8 mouse cellular contexts compared by ENCODE assay signal in genomic region chr10:39733101-39733399, GRCm38 (mm10). TPM values are rescaled to one million over a fixed set of nuclear protein-coding genes. Genes with fewer than 3 reads are reported as not detected.
A peak's percentile ranks its signal among the peaks of the same experiment; 100 is the strongest.
DNase-seq lines count a peak whose midpoint lies in the region; ATAC-seq and TF ChIP-seq lines count a peak whose summit lies in the region.

No protein-coding gene starts in this region.

- H3K27me3 ChIP-seq in forebrain, embryonic 11.5 days (ENCODE audit: control insufficient read depth, insufficient read depth, low read length) = no peaks in the 10 kb centered on the region
- H3K27me3 ChIP-seq in neural tube, embryonic 12.5 days (replicated peaks) = no peaks in the 10 kb centered on the region

- TF ChIP-seq POLR2A in bone marrow macrophage, adult 2 months (IDR thresholded peaks at IDR 0.05; ENCODE audit: borderline replicate concordance, low read depth, low read length) = no peak

- no peaks in the 10 kb centered on the region for H3K9me3 ChIP-seq in forebrain, embryonic 11.5 days (ENCODE audit: control insufficient read depth, low read length)
- H3K9me3 ChIP-seq in neural tube, embryonic 12.5 days = no peaks in the 10 kb centered on the region

- no peak for ATAC-seq in forebrain, embryonic 11.5 days (replicated peaks; ENCODE audit: low FRiP score)
- ATAC-seq in neural tube, embryonic 12.5 days (ENCODE audit: low FRiP score, low read depth) = no peak
- ATAC-seq in megakaryocyte progenitor cell, adult 5-6 weeks (replicated peaks; ENCODE audit: poor library complexity) = no peak

- H3K4me1 ChIP-seq in bone marrow macrophage, adult 2 months (ENCODE audit: control insufficient read depth, insufficient read depth, low read length) = peaks cover 7% of the 10 kb centered on the region
- no peaks in the 10 kb centered on the region for H3K4me1 ChIP-seq in forebrain, embryonic 11.5 days (replicated peaks; ENCODE audit: control insufficient read depth, insufficient read depth, low read length)
- H3K4me1 ChIP-seq in neural tube, embryonic 12.5 days = peaks cover 18% of the 10 kb centered on the region; the same call in 1 of the 2 replicates

- 0% methylated on average over 9 of the region's 9 CpGs for WGBS in forebrain, embryonic 11.5 days
- WGBS in neural tube, embryonic 12.5 days = under 1% methylated on average over 9 of the region's 9 CpGs

- peak overlapping the region; percentile 95 for H3K4me3 ChIP-seq in bone marrow macrophage, adult 2 months (ENCODE audit: insufficient read depth, low read length)
- H3K4me3 ChIP-seq in forebrain, embryonic 11.5 days (ENCODE audit: low read depth, low read length) = peak overlapping the region; percentile 85
- H3K4me3 ChIP-seq in neural tube, embryonic 12.5 days = peak overlapping the region; percentile 89

- H3K36me3 ChIP-seq in forebrain, embryonic 11.5 days (ENCODE audit: control insufficient read depth, insufficient read depth, low read length) = no peaks in the 10 kb centered on the region
- H3K36me3 ChIP-seq in neural tube, embryonic 12.5 days = 0 out of 2 replicates have a peak, but pooled peaks cover 3% of the 10 kb centered on the region

- H3K27ac ChIP-seq in bone marrow macrophage, adult 2 months (ENCODE audit: insufficient read depth, low read depth, low read length) = peak overlapping the region; percentile 88
- peak overlapping the region; percentile 99 for H3K27ac ChIP-seq in forebrain, embryonic 11.5 days (ENCODE audit: low read depth, low read length)
- peak overlapping the region; percentile 100 for H3K27ac ChIP-seq in neural tube, embryonic 12.5 days

- no peak for TF ChIP-seq CTCF in bone marrow macrophage, adult 2 months (IDR thresholded peaks at IDR 0.05; ENCODE audit: low read depth, low read length)

- peak overlapping the region; percentile 91 for H3K9ac ChIP-seq in forebrain, embryonic 11.5 days (ENCODE audit: low read length)
- peak overlapping the region; percentile 95 for H3K9ac ChIP-seq in neural tube, embryonic 12.5 days

- DNase-seq in layer of hippocampus, adult 8-10 months (ENCODE audit: low spot score in 2 of 2) = peak; percentile 58 to 60
- DNase-seq in layer of hippocampus, postnatal 36 days = no peak
- DNase-seq in forebrain, embryonic 11.5 days (ENCODE audit: low spot score) = no peak
- peak; percentile 20 for DNase-seq in layer of hippocampus, adult 9-10 months (ENCODE audit: low spot score)
- DNase-seq in B cell, adult 2 months = no peak

- peak overlapping the region; percentile 69 for H3K4me2 ChIP-seq in forebrain, embryonic 11.5 days (ENCODE audit: low read depth, low read length, severe bottlenecking)
- peak overlapping the region; percentile 70 for H3K4me2 ChIP-seq in neural tube, embryonic 12.5 days (replicated peaks)

RNA-seq across cellular contexts. Expression of gene Rev3l, which starts 1.1 kb away (rescaled TPM):
- 10 to 100 TPM; 34.3 to 40.5 (median 37.6) TPM for total RNA-seq in layer of hippocampus, adult 8-10 months (2022)
- total RNA-seq in layer of hippocampus, postnatal 36 days (2021) = 10 to 100 TPM; 37.3 to 44.2 TPM
- polyA plus RNA-seq in bone marrow macrophage, adult 2 months (2012; ENCODE audit: insufficient read depth, insufficient read length, missing spikeins) = 9.9 and 11.7 TPM in 2 replicates
- polyA plus RNA-seq in forebrain, embryonic 11.5 days (2014; fragmentation: Nextera tagmentation; extraction: Ambion mirVana) = 16.0 and 20.3 TPM in 2 replicates
- polyA plus RNA-seq in neural tube, embryonic 12.5 days (2016; fragmentation: Nextera tagmentation; extraction: Ambion mirVana) = 21.7 and 23.0 TPM in 2 replicates
- 35.6 and 40.7 TPM in 2 replicates for total RNA-seq in megakaryocyte progenitor cell, adult 5-6 weeks (2015)
- 18.8 and 23.7 TPM in 2 replicates for total RNA-seq in megakaryocyte progenitor cell, adult 5-6 weeks (2017)

Comparison
In these comparisons a context has a peak if more than half of its experiments do, and no peak if none do; other contexts are left out.
1. DNase-seq: peak in layer of hippocampus, adult 8-10 months (2 of 2) and layer of hippocampus, adult 9-10 months (single experiment); none in layer of hippocampus, postnatal 36 days (0 of 2), forebrain, embryonic 11.5 days (single experiment) and B cell, adult 2 months (0 of 2).
2. Peak in every context shown above with its lines, with median percentiles within 50 percentile points of each other: H3K27ac ChIP-seq and H3K4me3 ChIP-seq.